Mouse (Mus musculus) adrenal gland, adult 8-10 months (tissue): Measurements from ENCODE around the gene Selenoo. TPM values are rescaled to one million over a fixed set of nuclear protein-coding genes. Genes with fewer than 3 reads are reported as not detected.

Experiments
- DNase-seq: peaks from one replicate; pipeline ENCODE4 v3.0.0; 2022
- total RNA-seq, 4 experiments: library from RNA; stranded (reverse); gene quantifications; 2 replicates each; pipeline ENCODE4 v1.2.4; 2022

The Selenoo gene
- total RNA-seq, 4 experiments from 2014 or later: 44.0 to 52.1 (median 46.1) TPM

DNA sequence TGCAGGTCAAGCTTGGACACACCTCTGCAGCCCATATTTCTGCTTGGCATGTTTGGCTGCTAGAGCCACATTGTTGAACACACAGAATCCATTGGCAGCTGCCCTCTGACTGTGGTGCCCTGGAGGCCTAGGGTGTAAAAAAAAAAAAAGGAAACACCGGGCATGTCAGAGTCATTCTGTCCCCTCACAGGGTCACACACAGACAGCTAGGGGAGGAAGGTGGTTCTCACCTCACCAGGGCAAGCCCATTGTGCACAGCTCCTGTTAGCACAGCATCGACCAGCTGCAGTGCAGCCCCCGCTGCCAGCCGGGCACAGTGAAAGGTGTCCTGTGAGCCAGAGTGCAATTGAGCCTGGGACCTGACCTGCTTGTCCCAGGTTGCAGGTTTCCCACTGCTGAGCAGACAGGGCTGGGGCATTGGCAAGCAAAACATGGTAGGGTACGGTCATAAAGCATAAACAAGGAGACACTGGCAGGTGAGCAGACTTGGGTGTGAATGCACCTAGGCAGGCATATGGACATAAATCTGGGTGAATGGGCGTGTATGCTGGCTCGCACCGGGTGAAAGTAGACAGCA, 38.6 kb downstream of the Selenoo start:
- DNase-seq: no peak

DNA sequence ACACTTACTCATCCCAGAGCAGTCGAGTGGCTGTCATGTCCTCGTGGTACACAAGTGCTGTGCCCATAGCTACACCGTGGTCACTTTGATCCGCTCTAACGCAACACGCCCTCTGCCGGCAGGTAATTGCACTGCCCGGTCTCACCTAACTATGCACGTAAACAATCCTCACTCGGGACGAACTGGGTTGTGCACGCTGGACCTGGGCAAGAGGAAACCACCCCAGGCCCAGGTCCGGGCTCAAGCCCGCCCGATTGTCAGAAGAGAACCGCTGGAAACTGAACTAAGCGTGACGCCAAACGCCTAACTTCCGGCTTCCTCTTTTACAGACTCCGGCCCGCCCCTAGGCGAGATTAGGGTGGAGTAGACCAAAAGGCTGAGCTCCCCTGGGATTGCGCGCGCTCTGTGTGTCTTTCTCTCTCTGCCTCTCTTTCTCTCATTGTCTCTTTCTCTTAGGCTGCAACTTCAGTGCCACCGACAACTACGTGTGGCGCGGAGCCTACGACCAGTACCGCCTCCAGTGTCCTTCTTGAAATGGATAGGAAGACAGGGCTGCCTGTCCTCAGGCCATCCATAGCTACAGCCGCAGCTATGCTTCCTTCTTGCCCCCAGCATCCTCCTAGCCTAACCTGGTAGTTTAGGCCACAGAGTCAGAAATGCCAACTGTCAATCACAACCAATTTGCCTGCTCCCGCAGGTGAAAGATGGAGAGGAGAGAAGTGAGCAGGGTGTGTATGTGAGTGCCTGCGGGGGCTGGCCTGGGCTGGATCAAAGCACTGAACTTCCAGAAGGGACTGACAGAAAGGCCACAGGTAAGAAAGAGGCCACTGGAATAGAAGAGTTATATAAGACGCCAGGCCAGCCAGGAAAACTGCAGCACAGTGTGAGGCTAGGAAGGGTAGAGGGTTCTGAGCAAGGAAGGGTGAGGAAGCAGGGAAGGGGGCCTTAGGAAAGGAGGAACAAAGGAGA, 39.8 kb downstream of the Selenoo start, which contains the start of gene Hdac10:
Hdac10 (minus strand) TSS at position 319 of the 969 bp plus-strand sequence.
- peak; percentile 81 for DNase-seq

DNA sequence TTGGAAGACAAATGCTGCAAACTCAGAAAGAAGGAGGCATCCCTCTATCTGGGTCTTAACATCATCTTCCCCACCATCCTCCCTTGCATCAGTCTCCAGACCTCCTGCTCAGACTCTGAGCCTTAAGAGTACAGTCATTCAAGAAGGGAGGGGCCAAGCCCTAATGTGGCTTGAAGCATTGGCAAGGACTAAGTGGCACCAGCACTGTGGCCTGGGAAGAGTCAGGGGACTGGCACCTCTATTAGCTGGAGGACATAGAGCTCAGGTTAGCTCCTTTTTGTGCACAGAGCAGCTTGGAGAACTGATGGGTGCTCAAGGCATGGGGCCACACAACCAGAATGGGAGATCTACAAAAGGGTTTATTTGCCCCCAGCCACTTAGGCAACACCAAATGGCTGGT, 41.4 kb downstream of the Selenoo start:
- DNase-seq: no peak

DNA sequence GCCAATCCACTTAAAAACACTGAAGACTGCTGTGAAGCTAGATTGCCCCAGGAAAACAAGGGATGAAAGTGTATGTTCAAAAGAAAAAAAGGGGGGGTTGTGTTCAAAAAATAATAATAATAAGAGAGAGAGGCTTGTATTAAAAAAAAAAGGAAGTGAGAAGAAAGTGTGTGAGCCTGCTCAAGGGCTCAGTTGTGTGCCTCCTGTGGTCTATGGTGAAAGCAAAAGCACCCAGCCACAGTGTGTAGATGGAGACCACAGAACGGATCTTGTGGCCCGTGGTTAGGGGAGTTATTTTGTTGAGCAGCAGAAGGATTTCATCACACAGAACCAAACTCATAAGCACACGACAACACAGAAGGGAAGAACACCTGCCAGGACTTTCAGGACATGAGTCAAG, 42.4 kb downstream of the Selenoo start:
- DNase-seq: no peak

DNA sequence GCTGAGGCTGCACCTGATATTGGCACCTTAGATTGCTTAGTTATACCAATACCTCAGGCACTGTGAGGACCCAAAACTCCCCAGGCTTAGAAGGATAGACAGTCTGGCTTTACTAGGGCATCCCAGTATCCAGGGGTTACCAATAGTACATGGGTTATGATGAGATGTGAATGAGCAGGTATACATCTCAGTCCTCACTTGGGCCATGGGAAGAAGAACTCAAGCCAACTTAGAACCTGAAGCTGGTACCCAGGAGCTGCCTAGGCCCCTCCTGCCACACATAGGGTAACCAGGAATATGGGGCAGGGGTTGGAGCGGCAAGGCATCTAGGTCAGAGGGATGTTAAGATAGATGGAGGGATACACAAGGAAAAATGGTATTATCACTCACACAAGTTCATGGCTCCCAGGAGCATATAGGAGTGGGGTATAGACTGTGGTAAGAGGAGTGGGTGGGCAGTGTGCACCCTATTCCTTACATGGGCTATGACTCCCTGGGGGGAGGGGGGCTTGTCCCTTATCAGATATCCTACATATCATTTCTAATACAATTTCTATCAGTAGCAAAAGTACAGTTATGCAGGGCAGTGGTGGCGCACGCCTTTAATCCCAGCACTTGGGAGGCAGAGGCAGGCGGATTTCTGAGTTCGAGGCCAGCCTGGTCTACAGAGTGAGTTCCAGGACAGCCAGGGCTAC, 47.7 kb downstream of the Selenoo start:
- DNase-seq: no peak

DNA sequence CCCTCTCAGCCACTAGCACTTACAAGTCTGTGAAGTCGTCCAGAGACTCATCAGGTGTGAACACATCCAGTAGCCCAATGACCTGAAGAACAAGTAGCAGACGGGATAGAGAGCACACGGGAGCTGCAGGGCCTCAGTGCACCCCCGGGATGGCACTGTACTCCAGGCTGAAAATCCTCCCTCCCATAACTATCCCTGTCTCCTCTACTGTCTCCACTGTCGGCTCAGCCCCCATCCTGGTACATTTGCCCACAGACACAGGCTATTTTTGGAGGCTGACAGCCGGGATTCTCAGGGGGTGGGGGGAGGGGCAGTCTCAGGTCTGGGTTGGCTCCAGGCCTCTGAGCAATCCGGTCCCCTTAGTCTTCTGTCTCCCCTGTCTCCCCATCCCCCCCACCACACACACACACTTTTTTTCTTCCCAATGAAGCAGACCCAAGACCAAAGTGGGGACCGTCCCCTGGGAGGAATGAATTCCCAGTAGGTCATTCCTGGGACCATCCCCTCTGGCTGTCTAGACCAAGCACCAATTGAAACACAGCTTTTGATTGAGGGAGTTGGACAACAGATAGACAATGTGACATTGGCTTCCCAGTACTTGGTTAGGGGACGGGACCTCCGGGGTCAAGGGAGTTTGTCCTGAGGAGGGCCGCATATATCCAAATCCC, 48.6 kb downstream of the Selenoo start:
- no peak for DNase-seq

DNA sequence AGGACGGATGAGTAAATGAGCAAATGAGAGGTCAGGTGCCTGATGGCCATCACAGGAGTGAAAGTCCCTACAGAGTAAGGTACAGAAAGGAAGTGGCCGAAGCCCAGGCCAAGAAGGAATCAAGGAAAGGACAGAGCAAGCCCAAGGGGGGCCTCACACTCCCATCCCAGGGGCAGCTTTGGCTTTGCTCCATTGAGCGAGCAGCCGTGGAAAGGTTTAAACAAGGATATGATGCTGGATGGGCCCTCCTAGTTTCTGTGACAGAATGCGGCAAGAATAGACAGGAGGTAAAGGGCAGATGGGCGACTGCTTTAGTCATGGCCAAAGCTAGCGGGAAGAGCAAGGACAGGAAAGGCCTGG, 49.1 kb downstream of the Selenoo start:
- DNase-seq: no peak

DNA sequence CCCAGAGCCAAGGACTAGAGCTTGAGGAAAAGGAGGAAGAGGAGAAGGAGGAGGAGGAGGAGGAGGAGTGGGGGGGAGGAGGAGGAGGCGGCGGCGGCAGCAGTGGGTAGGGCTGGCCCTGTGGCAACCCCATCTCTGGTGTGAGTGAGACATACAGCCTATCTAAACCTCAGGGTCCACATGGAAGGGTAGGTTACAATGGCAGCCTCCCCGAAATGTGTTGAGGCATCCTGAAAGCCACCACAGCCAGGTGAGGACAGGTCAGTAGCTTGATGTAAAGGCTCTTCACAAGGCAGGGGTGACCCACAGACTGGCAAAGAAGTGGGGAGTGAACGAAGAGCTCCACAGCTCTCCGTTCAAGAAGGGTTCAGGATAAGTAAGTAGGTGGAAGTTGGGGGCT, 49.6 kb downstream of the Selenoo start:
- DNase-seq: no peak

DNA sequence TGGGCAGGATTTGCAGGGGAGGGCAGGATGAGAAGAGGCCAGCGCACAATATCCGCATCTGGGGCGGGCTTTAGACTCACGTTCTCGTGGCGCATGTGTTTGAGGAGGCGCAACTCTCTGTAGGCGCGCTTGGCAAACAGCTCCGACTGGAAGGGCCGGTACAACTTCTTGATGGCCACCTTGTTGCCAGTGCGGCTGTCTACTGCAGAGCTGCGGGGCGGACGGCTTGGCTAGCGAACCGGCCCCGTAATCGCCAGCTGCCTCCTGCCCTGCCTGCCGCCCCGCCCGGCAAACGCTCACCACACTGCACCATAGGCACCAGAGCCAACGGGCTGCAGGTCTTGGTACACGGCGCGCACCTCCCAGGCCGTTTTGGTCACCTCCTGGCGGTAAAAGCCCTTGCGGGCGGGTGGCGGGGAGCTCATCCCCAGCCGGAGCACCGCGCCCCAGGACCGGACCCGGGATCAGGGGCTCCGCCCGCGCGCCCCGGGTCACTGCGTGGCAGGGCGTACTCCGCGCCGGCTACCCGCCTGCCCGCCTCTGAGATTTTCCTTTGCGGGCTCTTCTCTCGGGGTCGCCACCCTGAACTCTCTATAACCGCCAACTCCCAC, 51.3 kb downstream of the Selenoo start:
- DNase-seq: no peak

DNA sequence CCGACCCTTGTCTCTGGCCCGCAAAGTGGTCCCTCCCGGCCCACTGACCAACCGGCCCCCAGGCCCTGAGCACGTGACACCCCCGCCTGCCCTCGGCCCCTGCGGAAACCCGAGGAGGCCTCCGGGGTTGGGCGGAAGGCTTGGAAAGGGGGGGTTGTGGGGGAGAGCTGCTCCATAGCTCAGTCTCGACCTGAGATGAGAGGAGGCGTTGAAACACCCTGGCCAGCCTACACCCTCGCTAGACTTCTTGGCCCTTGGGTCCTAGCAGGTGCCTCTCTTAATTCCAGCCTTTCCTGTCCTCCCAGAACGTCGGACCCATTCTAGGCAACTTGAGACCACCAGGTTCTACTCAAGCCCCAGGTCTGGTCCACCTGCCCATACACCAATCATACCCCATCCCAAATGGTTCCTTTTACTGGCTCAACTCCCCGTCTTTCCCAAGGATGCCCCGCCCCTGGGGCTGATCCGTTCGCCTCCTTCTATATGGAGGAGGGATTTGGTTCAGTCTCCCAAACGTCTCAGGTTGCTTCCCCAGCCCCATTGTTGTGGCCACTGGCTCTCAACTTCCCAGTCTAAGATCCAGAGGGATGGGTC, 51.9 kb downstream of the Selenoo start, which contains the start of gene Mapk12:
Mapk12 (minus strand) TSS at position 45 of the 594 bp plus-strand sequence.
- DNase-seq: no peak

DNA sequence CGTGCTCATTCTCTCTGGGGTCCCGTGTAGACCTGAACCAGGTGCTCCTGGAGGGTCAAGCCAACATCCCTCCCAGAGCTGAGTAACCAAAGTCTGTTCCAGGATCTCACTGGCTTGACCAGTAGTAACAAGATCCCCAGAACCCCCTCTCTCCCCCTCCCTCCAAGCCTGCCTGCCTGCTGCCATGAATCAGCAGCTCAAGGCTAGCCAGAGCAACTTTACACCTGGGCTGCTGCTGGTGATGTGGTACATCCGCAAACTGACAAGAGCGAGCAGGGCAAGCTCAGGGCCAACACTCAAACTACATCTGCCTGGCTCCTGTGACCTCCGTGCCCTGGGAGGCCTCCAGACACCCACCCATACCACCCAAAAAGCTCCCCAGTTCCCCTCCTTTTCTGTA, 52.6 kb downstream of the Selenoo start:
- no peak for DNase-seq

DNA sequence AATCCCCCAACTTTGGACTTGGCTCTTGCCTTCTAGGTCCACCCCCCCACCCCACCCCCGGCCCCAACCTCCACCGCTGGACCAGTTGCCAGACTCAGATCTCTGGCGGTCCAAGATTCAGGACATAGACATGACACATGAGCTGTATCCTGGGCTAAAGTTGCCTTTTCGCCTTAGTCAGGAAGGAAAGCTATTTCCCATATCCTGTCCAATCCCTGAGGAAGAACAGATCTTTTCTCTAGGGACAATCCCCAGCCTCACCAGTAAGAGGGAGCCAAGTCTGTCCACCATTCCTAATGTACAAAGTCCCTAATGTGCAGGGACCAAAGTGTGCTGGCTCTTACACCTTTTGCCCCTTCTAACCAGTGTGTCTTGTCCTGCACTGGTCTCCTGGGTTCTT, 53.0 kb downstream of the Selenoo start:
- DNase-seq: no peak

DNA sequence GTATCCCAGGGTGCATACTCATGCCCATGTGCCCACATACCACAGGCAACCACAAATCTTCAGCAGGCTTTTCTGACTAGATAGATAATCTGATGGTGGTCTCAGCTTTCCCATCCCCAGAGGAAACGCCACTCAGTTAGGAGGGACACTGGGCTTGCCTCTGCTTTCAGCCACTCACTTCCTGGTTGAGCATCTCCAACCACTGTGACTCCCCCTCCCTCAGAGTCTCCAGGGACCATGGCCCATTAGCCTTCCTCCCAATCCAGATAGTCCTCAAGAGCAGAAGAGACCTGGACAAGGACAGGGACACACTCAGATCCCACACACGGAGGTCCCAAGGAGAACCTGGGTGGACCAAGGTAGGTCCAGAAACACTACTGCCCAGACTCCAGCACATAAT, 54.2 kb downstream of the Selenoo start:
- no peak for DNase-seq

DNA sequence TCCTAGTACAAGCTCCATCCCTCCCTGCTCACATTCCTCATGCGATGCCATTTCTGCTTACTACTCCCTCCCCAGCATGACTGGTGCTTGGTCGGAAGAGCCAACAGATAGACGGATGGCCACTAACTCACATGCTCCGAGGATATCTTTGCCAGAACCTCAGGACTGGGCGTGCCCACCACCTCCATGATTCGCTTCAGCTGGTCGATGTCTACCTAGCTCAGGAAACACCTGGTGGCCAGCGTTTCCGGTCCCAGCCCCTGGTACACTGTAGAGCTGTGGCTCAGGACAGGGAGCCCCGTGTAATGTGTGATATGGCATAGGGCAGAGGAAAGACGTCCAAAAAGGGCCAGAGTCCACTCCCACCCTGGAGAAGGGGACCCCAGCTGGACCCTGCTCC, 56.1 kb downstream of the Selenoo start:
- no peak for DNase-seq

DNA sequence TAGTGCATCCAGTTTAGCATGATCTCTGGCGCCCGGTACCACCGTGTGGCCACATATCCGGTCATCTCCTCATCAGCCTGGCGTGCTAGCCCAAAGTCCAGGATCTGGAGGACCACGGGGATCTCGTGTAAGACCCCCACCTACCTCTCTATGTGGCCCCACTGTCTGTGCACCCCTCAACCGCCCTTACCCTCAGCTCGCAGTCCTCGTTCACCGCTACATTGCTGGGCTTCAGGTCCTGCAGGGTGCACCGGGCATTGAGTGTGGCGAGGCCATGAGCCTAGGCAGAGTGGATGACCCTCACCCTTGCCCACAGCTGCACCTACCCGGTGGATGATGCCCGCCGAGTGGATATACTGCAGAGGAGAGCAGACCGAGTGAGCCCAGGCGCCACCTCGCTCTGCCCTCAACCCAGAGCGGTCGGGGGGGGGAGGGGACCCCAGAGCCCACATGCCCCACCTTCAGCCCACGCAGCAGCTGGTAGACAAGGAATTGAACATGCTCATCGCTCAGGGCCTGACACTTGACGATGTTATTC, 57.0 kb downstream of the Selenoo start:
- DNase-seq: no peak

DNA sequence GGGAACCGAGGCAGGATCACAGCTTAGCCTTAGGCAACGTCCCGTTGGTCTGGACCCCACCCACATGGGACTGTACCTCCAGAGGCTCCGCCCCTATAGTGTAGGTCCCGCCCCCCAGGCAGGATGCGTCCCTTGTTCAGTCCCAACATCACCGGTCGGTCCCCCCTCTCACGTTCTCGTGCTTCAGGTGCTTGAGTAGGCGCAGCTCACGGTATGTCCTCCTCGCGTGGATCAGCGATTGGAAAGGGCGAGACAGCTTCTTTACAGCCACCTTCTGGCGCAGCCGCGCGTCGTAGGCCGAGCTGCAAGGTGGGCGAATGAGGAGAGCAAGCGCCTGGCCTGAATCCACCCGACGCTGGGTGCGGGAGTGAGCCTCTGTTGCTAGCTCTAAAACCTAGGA, 57.7 kb downstream of the Selenoo start:
- no peak for DNase-seq

DNA sequence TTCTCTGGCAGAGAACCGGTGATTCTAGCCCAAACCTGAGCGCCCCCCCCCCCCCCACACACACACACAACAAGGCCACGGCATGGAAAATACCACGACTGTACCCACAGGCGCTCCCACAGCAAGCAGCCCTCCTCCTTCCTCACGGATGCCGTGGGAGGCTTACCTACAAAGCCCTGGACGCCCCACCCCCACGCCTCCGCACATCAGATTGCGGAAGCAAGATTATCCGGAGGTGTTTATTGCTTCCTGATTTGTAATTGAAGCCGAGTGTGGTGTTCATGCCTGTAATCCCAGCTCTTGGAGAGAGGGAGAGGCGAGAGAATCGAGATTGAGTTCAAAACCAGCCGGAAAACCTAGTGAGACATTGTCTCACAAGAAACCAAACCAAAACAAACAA, 58.1 kb downstream of the Selenoo start:
- DNase-seq: no peak

DNA sequence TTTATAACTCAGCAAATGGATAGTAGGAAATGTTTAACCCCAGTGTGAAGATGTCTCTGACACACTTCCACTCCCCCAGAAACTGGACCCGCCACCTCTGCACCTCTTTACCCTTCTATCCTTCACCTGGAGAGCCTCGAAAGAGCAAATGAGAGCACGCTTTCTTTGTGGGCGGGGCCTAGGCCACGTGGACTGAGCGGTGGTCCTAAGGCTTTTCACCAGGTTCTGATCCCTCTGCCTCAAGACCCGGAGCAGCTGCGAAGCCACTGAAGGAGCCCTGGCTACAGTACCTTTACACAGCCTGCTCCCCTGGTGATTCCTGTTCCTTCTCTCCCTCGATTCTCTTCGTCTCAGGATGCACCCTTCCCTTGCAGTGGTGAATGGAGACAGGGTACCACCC, 58.6 kb downstream of the Selenoo start:
- DNase-seq: no peak

DNA sequence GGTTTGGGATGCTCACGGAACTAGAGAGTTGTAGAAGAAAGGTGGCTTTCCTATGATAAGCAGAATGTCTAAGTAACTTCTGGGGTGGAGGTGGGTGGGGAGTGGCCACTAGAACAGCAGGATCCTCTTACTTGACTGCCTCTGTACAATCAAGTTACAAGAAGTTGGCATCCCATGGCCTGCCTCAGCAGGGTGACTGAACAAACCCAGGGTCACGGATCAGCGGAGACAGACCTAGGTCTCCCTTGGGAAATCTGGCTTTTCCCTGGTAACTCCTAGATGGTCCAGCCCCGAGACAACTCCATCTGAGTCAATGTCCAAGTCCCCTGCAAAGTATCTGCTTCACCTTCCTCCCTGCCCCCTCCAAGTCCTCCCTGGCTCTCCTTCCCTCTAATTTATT, 59.0 kb downstream of the Selenoo start:
- DNase-seq: no peak

DNA sequence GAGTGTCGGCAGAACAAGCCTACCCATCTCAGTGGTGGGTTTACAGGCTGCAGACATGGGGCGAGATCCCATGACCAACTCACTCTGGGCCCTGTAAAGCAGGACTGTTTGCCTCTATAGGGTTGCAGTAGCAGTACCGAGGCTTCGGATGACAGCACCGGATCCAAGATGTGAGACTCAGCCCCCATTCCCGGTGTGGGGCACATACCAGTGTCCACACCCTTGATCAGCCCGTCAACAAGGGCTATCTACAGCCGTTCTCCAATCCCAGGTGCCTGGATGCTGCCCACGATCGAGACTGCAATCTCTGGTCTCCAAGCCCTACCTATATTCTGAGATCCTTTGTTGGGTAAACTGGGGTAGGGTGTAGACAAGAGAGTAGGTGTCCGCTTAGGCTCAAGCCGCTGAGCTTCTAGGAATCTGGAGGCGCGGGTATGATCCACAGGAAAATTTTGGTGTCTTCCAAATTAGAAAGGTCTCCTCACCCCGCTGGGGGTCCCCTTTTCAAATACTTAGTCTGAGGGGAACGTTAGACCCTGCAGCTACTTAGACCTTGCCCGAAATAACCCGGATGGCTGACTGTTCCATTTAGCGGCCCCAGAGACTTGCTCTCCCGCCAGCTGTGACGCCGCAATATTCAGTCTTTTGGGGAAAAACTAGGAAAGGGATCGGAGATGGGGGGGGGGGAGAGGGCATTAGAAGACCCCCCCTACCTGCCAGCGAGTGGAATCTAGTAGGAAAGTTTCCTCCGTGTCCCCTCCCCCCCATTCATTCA, 59.8 kb downstream of the Selenoo start:
- DNase-seq: no peak
